Mouse (Mus musculus) testis, postnatal 10 days (tissue): ENCODE measurements around the gene Ybx3.

Experiments
- DNase-seq: peaks from one replicate; pipeline ENCODE4 v3.0.0; 2021; ENCODE audit warnings: low spot score

Gene Ybx3

DNA sequence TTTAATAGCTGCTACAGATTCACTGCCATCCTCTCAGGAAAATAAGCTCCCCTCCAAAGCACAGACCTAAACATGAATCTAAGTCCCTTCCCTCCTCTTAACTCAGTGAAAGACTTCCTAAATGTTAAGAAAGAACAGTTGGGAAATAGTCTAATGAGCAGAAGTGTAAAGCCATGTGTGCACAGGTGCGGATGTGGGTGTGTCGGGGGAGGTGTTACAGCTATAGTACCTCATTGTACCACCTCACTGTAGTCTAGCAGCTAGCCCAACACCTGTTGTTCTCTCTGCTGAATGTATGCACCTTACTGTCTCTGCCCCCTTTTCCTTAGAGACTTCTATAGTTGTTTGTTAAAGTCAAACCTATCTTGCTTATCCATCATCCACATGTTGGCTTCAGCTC lies 61.2 kb downstream of the Ybx3 start:
- DNase-seq = no peak

GRCm38 (mm10) chr6:131321854-131322639 lies 66.2 kb downstream of the Ybx3 start:
- DNase-seq = no peak

DNA sequence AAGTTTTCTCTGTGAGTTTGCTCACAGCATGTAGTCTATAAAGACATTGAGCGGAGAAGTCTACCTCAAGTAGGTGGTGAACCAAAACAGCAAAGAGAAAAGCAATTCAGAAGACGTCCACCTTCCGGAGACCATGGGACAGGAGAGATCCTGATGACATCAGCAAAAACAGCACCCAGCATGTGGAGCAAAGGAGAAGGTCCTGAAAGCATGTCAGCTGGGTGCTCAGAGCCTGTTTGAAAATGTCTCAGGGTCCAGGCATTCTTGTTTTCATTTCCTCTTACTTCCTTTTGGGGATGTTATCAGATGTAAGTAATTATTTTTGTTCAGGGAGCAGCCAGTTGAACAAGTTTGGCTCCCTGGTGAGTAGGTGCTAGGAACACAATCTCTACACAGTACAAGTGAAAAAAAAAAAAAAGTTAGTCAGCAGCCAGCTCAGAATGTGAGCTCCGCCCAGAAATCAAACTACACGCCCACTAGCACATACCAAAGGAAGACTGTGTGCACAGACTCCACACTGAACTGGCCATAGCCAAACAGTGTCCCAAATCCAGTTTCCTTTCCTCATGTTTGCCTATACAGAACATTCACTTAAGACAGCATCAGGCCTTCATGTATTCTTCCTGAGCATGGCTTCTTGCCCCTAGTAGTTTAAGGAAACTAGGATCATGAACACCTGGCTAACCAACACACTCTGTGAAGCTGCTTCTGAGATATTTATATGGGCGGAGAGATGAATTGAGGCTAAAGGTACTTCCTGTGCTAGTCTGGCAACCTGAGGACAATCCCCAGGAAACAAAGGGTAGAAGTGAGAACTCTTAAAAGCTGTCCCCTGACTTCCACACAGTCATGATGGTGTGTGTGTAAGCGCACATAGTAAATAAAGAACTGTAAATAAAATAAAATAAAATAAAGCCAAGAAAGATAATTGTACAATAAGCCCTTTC lies 71.8 kb downstream of the Ybx3 start:
- no peak for DNase-seq
